Mouse (Mus musculus) brain, embryonic 18.5 days (tissue): ENCODE measurements around the gene 2900026A02Rik.

Experiments used
- DNase-seq: peaks from one replicate; pipeline ENCODE4 v3.0.0-alpha.2; 2012; ENCODE audit warnings: low read depth, low spot score

2900026A02Rik gene

GRCm38 (mm10) chr5:113150871-113151553 lies 70.0 kb downstream of the 2900026A02Rik start:
- DNase-seq = no peak

DNA sequence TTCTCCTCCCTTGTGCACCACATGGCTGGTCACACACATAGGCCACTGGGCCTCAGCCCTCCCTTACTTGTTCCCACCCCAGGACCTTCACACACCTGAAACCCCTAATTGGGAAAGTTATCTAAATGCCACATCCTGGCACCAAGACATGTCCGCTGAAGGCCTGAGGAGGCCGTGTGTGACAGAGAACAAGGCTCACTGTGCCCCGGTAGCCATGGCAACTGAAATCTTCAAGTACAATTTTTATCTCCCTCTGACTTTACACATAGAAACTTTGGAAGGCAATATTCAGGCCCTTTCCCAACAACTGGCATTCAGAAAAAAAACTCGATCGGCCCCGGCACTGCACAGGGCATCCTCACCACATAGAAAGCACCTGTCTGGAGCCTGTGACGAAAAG lies 72.0 kb downstream of the 2900026A02Rik start:
- no peak for DNase-seq

DNA sequence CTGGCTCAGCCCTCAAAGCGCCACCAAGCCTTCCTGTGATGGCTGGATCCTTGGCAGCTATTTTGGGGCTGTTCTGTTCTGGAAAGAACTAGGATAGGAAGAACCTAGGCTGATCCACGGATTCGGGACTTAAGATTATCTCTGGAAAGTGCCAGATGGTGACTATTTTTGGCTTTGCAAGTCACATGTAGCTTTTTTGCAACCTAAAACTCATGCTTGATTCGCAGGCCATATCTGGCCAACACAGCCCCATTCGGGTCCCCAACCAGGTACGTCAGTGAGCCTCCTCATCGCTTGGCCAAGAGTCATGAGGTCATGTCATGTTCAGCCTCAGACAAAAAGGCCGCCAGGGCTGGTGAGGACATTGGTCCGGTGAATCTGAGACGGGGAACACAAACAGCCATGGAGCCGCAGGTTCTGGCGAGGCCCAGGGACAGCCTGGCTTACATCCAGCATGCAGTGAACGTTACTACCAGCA lies 73.0 kb downstream of the 2900026A02Rik start:
- DNase-seq = no peak

GRCm38 (mm10) chr5:113146656-113147055 lies 74.4 kb downstream of the 2900026A02Rik start:
- no peak for DNase-seq

DNA sequence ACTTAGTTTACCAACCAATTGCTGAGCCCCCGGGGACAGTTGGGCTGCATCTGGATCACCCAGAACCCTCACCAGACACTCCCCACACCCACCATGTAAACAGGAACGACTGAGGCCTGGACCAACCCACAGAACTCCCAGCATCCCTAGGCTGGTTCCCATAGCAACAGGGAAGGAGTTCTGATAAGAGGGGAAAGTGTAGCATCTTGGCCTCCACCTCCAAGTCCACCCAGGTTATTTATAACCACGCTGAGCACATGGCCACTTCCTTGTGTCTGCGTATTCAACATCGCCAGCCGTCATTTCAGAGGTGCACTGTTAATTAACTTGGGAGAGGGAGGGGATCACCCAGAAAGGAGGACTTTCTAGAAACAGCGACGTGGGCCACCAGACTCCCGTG lies 75.9 kb downstream of the 2900026A02Rik start:
- DNase-seq = no peak

- no peak for DNase-seq
These were observed 78.5 kb downstream of the 2900026A02Rik start for GRCm38 (mm10) chr5:113142486-113142885.

DNA sequence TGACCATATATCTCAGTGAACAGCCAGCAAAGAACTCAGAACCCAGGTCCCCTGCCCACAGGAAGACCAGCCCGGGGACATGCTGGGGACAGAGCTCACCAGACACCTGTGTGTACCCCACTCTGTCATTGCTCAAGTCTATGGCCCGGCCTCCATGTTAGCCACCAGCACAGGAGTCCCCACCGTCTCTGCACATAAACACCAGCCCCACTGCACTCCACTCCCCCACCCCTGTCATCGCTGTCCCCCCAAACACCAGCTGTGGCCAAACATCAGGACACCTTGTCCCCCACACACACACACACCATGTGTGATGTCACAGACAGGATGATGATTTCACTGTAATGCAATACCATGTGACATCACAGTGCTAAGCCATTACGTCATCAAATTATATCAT lies 79.0 kb downstream of the 2900026A02Rik start:
- DNase-seq = no peak

DNA sequence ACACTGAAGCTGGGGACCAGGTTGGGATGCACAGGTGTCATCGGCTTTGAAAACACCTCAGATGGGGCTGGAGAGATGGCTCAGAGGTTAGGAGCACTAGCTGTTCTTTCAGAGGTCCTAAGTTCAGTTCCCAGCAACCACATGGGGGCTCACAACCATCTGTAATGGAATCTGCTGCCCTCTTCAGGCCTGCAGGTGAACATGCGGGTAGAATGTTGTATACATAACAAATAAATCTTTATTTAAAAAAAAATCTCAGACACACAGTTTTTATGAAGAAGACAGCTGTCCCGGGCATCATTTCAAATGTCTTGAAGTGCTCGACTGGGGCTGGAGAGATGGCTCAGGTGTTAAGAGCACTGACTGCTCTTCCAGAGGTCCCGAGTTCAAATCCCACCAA lies 80.2 kb downstream of the 2900026A02Rik start:
- no peak for DNase-seq

DNA sequence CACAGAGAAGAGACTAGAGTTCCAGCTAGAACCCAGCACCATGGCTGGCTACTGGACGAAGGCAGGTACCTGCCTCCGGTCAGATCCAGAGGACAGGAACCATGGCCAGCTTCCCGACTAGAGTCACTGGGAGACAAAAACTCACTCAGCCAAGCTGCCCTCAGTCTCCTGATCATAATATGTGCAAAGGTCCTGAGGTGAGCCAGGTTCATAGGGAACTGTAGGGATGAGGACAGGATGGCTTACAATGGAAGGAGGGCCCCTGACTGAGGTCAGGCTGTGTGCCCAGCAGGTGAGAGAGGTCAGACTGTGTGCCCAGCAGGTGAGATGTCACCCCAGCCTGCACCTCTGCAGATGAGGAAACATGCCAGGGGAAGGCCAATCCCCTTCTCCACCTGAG lies 81.0 kb downstream of the 2900026A02Rik start:
- no peak for DNase-seq

GRCm38 (mm10) chr5:113139064-113139726 lies 81.8 kb downstream of the 2900026A02Rik start:
- no peak for DNase-seq

- no peak for DNase-seq
These were observed 82.5 kb downstream of the 2900026A02Rik start for GRCm38 (mm10) chr5:113138319-113139063.

GRCm38 (mm10) chr5:113137691-113138318 lies 83.2 kb downstream of the 2900026A02Rik start:
- no peak for DNase-seq

DNA sequence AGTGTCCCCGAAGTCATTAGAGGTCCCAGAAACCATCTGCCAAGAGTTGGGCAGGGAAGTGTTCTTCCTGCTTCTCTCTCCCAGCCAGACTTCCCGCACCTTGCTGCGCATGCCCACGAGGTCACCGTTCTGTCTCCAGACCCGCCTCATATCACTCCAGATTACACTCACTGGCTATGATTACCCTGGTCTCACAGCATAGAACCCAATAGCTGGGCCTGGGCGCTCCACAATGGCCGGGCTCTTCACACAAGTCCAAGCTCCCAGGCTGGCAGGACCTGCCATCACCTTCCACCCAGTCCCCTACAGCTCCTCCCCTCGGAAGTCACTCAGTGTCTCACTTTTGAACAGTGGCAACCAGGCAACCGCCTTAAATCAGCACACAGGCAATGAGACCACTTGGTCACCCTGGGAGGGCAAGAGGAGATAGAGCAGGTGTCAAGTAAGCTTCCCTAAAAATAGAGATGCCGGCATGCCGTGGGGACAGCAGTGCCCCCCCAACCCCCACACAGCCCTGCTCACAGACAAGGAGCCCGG lies 84.0 kb downstream of the 2900026A02Rik start:
- DNase-seq = no peak

- no peak for DNase-seq
These were observed 85.5 kb downstream of the 2900026A02Rik start for GRCm38 (mm10) chr5:113135513-113135912.

DNA sequence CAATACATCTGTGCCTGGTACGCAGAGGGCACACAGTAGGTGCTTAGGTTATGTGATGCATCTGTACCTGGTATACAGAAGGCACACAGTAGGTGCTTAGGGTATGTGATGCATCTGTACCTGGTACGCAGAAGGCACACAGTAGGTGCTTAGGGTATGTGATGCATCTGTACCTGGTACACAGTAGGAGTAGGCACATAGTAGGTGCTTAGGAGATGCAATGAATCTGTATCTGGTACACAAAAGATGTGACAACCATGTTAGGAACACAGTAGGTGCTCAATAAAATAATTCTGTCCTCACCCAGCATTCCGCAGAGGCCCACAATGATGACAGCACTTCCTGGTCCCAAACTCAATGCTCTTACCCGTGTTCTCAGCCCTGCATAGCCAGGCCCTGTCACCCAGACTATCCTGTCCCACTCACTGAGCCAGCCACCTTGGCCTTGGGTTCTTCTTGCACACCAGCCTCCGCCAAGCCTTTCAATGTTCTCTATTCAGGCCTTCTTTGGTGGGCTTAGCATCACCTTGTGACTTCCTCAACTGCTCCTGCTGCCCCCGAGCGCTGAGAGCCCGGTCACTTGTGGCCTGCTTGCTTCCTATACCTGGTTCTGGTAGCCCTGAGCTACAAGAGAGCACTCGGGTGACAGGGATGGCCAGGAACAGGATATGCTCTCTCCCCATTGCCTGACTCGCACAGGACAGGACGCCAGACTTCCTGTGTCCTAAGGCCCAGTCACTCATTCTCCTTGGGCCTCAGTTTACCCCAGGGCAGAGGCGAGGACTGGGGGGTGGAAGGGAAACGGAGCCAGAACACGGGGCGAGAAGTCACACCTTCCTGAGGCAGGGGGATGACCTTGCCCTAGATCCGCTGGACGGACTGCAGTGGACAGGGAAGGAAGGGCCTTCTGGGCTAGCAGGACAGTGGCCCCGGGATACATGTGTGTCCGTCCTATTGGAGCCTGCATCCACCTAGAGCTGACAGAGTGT lies 87.0 kb downstream of the 2900026A02Rik start:
- no peak for DNase-seq

- DNase-seq = no peak
These were observed 88.0 kb downstream of the 2900026A02Rik start for GRCm38 (mm10) chr5:113133080-113133491.

- DNase-seq = no peak
These were observed 88.4 kb downstream of the 2900026A02Rik start for GRCm38 (mm10) chr5:113132635-113133041.

DNA sequence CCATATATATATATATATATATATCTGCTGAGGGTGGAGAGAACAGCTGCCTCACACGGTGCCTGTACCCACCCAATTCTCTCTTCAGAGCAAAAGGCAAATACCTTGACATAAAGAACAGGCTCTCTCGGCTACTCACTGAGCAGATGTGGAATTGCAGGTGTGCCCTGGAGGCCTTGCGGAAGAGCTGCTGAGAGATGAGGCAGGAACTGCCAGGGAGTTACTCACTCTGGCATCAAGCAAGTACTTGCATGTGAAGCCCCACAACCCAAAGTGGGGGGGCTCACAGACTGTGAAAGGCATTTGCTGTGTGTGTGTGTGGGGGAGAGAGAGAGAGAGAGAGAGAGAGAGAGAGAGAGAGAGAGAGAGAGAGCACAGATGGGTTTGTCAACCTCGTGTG lies 92.6 kb downstream of the 2900026A02Rik start:
- DNase-seq = no peak

DNA sequence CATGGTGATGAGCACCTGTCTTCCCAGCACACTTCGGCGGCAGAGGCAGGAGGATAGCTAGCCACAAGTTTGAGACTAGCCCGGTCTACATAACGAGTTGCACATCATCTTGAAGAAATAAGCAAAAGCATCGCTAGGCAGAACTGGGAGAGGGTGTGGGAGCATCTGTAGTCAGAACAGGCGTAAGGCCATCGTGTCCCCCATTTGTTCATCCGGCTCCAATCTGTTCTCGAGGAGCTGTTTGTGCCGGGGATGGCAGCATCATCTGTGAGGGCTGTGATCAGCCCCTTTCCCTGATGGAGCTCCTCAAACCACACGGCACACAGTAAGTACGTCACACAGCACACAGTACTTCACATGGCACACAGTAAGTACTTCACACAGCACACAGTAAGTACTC lies 94.6 kb downstream of the 2900026A02Rik start:
- no peak for DNase-seq

GRCm38 (mm10) chr5:113123693-113124092 lies 97.3 kb downstream of the 2900026A02Rik start:
- no peak for DNase-seq
